Mouse (Mus musculus) hematopoietic stem cell, adult 5-6 weeks (primary cell): Measurements from ENCODE around the gene Adora3. TPM values are rescaled to one million over a fixed set of nuclear protein-coding genes. Genes with fewer than 3 reads are reported as not detected.

Source experiments
- ATAC-seq, 2 experiments: fragments of 125-278 bp in 1 of 2; replicated peaks in 1 of 2; 2 replicates each; pipeline ENCODE4 v1.8.0; 2016 to 2017; ENCODE audit warnings: inconsistent platforms in 2 of 2, mild to moderate bottlenecking in 2 of 2, moderate number of reproducible peaks in 2 of 2, low read depth in 1 of 2, moderate TSS enrichment in 1 of 2; ENCODE audit not compliant: low FRiP score in 2 of 2, poor library complexity in 2 of 2, severe bottlenecking in 2 of 2, insufficient read depth in 1 of 2, low TSS enrichment in 1 of 2
- total RNA-seq: library from RNA; stranded (forward); fragments of 172-1452, 232-1000 nt; gene quantifications from 2 replicates; pipeline ENCODE4 v1.2.3, GENCODE M21; 2017

Adora3 gene
- total RNA-seq: 0.38 TPM in 1 of 2 replicates, not detected in the other

DNA sequence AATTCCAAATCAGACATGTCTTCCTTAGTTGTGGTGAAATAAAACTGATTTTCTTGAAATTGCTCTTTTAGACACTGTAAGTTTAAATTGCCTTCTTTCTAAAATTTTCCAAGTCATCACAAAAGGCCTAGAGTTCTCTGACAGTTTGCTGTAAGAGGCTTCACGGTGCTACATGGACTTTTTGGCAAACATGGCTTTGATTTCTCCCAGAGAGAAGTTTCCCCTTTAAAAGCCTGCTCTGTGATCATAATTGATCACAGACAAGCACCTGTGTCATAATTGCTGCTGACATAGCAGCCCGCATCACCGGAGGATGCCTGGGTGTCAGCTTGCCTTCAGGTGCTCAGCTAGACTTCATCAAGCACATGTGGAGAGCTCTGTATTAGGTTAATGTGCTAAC is at the start of gene Adora3, which contains the start of gene Tmigd3:
Adora3 (plus strand) TSS at position 301 of the 400 bp plus-strand sequence.
Tmigd3 (plus strand) TSS at position 346 of the 400 bp plus-strand sequence.
- no peak for ATAC-seq

DNA sequence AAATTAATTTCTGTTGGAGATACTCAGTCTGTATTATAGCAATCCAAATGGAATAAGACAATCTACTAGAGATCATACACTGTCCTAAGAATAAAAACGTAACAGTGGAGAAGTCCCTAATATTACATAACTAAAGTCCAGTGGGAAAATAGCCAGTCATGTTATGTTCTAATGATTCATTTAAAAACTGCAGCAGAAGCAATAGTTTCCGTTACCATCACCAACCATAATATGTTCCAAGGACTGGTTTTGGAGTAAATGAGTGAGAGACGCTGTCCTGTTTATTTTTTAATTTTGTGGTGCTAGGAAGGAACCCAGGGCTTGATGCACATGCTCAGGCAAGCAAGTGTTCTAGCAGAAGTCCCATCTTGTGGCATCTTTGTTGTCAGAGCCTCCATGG is 49.2 kb upstream of the Adora3 start:
- ATAC-seq: no peak

DNA sequence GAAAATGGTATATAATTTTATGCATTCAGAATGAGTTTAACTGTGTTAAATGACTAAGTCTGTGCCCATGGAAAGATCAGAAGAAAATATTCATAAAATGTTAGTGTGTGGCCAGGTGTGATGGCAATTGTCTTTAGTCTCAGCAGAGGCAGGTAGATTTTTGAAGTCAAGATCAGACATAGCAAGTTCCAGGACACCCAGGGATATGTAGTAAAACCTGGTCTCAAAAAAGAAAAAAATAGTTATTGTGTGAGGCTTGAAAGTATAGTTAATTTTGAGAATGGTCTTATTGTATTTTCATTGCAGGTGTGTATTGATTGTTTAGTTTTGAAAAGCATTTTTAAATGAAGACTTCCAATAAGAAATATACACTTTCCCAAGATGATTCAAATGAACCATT is 47.0 kb upstream of the Adora3 start:
- no peak for ATAC-seq

DNA sequence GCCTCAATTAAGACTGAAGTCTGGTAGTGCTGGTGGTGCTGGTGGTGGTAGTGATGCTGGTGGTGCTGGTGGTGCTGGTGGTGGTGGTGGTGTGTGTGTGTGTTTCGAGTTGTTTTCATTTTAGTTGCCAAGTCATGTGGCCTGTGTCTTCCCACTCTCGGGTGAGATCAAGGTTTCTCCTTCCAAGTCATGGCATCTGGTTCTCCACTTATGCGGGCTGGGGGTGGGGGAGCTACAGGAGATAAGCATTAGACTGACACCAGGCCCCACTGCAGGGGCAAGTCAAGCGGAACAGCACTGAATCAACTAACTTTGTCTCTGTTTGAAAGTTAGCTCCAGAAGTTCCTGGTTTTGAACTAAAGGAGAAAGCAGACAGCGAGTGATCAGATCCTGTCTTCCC is 46.6 kb upstream of the Adora3 start:
- no peak for ATAC-seq

DNA sequence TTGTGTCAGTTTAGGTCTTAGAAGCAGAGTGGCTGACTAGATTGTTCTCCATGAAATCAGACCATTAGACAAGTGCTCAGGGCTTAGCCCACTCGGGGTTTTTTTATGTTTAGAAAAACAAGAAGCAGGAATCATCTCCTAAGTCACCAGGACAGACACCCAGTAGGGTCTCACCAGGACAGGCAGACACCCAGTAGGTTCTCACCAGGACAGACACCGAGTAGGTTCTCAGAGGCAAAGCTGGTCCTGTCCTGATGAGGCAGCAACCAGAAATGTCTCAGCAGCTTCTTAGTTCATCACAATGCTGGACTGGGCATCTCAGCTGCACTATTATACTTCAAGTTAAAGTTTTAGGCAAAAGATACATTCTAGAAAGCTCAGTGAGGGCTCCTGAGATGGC is 46.0 kb upstream of the Adora3 start:
- no peak for ATAC-seq

DNA sequence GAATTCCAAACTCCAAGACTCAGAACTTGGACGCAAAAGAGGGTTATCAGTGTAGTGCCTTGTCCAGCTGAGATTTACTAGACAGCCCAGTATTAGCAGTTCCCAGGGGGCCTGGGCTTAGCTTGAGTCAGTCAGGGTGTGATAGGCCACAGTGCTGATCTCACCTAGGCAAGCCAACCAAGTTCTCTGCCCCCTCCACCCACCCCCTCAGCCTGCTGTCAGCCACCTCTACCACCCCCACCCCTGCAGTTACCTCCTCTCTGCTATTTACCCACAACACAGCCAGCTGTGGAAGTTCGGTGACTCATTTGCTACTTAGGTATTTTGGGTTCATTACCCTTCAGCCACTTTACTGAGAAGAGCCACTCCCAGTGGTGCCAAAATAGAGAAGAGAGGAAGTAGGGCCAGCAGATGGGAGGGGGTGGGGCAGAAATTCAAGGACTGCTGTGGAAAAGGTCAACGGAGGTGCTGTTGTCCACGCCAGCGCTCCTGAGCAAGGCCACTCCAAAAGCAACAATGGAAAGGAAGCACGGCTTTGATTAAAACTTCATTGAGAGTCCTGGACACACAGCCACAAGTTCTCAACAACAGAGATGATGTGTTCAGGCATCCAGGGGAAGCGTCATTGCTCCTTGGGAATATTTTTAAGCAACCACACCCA is 45.0 kb upstream of the Adora3 start:
- ATAC-seq: peak; percentile 36 to 37; a peak in 3 of 4 replicates

DNA sequence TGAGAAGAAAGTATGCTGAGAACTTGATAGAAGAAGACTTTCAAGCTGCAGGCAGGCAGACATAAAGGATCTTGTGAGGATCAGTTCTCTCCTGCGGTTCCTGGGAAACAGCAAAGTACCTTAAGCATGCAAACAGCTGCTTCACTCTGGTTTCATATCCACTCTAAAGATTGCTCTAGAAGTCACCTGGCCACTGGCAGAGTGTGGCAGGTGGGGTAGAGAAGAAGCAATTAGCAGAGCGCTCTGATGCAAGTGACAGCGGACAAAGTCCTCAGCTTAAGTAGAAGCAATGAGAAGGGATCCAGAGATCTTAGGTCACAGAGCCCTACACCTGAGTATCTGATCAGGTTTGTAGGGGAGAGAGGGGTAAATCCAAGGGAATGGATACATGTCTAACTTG is 39.1 kb upstream of the Adora3 start:
- ATAC-seq: no peak

DNA sequence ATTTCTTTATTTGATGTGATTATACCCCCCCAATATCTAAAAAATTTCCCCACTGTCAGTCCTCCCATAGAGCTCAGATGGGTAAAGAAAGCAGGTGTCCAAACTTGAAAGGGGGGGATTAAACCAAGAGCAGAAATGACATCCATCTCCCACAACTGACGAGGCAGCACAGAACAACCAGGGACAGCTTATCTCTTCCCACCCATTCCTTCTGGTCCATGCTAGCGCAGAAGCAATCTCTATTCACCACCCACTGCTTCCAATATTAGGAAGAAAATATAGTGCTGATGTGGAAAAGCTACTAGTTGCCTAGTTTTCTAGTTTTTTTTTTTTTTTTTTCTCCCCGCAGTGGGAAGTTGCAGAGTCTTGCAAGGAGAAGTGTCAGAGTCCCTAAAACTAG is 34.8 kb upstream of the Adora3 start:
- ATAC-seq: no peak

DNA sequence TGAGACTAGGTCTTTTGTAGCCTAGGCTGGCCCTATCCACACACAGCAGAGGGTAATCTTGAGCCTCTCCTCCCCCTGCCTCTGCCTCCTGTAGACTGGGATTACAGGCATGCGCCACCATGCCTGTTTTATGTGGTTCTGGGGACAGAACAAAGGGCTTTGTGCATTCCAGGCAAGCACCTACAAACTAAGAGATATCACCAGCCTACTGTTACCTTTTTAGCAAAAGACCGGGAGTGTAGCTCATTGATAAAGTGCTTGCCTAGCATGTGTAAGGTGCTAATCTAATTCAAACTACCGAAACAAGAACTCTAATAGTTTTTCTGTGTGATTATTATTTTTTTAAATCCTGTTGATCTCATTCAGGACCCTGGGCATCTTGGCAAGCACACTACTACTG is 33.8 kb upstream of the Adora3 start:
- ATAC-seq: no peak

DNA sequence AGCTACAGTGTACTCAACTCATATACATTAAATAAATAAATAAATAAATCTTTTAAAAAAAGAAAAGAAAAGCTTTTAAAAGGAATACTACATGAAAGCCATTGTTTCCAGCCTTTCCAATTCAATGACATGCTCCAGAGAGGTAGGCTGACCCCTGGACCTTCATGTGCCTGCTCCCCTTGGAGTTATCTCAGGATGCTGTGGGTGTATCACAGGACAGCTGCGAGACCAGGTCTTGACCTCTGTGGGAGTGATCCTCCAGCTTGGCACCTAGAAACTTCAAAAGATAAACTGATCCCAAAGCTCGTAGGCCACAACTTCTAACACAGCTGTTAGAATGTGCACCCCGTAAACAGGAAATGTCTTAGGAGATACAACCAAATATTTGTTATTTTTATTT is 32.0 kb upstream of the Adora3 start:
- ATAC-seq: no peak

DNA sequence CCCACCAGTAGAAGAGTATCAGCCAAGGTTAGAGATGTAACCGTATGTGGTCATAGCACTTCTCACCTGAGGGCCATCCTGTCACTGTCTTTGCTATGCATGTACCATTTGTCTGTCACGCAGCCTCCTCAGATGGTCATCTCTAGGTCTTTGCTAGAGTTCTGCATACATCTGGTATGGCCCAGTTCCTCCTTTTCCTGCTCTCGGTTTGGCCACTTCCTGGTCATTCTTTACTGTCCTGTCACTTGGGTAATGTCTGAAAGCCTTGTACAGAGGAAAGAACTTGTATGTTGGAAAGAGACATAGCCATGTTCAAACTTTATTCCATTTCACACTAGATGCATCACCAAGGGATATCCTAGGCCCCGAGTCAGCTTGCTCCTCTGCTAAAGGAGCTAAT is 30.8 kb upstream of the Adora3 start:
- ATAC-seq: no peak

DNA sequence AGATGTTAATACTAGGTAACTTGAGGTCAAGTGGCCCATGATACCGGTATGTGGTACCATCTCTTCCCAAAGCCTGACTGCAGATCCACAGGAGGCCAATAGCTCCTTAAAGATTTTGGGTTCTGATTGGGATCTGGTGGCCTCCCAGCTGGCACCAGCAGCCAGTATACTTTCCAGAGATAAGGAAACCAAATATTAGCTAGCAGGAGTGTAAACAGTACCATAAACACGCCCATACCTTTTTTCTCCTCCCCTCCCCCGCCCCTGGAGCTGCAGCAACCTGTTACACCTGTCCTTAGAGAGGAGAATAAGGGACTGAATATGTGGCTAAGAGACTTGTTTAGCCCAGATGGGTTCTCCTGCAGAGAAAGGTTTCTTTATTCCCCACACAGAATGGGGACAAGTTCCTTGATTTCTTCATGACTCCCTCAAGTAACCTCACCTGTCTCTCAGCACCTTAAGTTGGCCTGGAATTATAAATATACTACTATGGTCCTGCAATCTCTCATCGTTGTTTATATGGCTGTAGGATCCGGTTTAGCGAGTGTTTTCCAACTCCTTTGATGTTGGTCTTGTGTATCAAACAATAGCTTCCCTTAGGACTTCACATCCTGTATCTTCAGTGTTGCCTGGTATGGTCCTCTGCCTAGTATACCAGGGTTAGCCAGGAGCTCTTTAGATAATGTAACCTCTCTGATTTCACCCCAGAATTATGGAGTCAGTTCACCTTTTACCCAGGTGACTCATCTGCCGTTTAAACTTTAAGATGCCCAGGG is 24.2 kb upstream of the Adora3 start:
- ATAC-seq: no peak

DNA sequence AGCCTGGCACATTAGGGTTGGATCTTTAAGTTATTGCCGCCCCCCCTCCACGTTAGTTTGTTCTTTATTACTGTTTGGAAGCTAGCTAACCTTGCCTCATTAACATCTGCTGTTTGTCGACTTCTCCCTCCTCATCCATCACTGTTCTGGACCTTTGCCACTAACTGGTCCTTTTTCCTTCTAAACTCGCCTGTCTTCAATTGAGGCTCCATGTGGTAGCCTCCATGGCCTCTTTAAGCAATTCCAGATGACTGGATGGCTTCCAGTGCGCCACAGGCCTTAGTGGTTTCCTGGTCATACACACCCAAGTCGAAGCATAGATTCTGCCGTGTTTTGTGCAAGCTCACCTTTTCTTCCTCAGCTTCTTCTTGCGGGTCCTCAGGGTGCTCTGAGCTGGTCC is 16.9 kb upstream of the Adora3 start:
- no peak for ATAC-seq

DNA sequence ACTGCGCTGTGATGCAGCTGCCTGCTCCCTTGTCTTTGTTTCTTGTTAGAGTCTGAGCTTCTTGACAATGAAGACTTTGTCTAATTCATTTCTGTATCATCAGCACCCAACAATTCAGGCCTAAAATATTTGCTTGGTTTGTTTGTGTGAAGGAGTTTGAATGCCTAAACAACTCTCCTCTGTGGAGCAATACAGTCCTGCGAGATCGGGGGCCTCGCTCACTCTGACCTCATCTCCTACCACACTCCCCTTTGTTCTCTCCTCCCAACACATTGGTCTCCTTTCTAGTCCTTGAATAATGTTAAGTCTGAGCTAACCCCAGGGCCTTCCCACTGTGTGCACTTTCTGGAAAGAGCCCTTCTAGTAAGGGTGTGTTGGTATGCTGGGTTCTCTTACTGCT is 15.9 kb upstream of the Adora3 start:
- ATAC-seq: no peak

DNA sequence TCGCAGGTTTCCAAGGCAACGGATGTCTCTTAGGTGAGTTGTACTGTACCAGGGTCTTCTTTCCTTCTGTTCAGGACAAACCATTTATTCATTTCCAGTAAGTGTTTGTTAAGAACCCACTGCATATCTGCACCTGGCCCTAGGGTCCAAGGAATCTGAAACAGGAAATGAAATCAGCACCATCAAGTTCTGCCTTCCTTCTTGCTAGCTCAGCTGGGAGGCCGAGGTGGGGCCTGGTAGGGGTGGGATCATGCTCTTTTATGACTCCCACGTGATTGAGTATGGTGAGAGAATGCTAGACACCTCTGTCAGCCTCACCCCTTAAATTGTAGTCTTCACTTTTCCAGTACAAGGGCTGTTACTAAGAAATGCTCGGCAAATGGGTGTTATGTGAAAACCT is 13.1 kb upstream of the Adora3 start:
- ATAC-seq: no peak

DNA sequence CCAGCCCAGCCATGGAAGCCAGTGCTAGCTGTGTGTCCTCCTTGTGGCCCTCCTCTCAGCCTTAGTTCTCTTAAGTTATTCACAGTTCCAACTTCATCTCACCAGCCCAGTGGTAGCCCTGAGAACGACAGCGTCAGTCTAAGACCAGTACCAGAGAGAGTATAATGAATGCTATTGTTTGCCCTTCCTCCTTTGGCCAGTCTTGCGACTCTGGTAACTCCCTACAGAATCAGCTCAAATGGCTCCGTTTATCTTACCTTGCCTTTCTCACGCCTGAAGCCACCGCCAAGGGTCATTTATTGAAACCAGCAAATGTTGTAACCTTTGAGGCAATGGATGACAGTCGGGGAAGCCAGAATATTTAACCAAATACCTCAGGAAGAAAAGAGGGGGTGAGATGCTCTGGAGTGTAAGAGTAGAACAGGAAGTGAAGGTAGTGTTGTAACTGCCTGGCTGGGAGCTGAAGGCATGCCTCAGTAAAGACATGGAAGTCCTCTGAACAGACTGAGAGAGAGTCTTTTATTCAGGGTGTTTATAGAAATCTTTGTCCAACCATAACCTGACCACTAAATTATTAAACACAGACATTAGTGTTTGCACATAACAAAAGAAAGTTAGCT is 8.8 kb upstream of the Adora3 start:
- ATAC-seq: peak; percentile 29 to 36; a peak in 2 of 4 replicates

DNA sequence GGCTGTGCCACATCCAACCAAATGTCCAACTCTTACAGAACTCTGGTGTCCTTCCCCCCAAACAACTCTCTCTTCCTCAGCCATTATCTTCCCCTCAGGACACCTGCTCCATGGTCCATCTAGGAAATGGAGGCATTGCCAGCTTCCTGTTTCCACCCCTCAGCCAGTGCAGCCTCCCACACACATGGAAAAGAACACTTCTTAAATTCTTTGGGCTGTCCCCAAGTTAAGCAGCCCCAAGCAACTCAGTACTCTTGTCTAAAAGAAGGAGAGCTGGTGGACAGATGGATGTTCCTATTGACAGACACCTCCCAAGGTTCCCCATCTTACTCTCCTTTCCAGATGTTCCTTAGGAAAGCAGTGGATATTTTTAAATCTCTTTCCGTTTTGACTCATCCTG is 6.5 kb upstream of the Adora3 start:
- no peak for ATAC-seq

DNA sequence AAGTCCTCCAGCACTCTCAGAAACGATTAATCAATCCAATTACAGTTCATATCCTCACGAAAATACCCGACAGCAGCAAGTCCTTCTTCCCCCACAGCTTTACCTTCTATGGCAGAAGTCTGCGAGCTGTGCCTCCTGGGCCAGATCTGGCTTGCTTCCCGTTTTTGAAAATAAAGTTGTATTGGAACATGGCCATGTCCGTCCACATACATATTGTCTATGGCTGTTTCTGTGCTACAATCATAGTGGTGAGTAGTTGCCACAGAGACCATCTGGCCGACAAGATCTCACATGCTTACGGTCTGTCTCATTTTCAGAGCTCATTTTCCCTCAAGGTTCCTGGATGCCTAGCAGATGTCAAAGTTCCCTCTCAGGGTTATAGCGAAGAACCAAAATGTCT is 5.5 kb upstream of the Adora3 start:
- ATAC-seq: peak; percentile 54 to 66
